Mouse (Mus musculus) spleen, adult 12 weeks (tissue): ENCODE data around the gene Cep89.

Source experiments
- DNase-seq: peaks from one replicate; pipeline ENCODE4 v3.0.0; 2022; ENCODE audit warnings: low spot score

Cep89 gene

DNA sequence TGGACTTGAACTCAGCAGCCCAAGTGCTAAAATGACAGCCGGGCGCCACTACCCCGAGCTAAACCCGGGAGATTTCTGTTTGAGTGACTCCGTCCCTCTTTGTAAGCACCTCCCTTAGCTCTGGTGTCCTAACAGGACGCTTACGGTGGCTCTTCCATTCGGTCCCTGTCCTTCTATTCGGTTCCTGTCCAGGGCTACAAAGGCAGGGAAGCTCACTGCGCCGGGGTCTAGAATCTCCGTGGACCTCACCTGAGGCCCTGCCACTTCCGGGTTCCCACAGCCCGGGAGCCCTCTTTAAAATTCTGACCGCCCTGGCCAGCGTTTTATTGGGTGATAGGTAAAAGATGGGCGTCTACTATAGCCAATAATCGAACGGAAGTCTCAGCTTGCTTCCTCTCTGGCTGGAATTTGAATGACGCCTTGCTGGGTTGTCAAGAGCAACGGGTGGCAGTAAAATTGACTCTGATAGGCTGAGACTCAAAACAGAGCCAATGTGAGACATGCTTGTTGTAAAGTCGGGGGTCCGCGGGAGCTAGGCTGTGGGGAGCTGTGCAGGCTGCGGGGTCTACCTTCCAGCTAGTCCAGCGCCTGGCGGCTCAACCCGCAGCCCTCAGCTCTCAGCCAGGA, at the start of gene Cep89, which contains the start of gene Faap24:
Cep89 (plus strand) TSS at position 494 of the 627 bp plus-strand sequence.
Faap24 (minus strand) TSS at position 295 of the 627 bp plus-strand sequence.
- peak; percentile 90 for DNase-seq

DNA sequence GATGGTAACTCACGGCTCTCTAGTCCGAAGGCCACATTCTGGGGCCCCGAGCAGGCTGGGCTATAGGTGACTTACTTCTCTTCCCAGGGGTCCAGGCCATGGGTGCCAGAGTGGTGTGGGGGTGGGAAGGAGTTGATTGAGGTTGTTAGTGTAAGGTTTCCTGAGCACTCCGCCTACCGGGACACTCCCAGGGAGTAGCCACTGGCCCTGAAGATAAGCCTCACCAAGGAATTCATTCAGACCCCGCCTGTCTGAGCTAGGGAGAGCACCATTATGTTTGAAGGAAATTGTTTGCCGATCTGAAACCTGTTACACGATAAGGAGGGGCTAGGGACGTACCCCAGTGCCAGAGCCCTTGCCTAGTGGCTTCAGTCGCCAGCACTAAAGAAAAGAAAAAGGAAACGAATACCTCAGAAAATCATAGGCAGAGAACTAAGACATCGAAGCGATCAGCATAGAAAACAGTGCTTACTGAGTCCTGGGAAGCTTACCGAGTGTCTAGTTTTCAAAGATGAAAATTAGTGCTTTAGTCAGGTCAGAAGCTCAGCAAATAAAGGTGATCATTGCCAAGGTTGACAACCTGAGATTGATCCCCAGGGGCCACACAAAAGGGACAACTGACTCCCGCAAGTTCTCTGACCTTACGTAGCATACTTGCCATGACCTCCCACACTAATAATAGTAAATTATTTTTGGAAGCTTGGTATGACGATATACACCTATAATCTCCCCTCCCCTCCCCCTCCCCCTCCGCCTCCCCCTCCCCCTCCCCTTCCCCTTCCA, 48.7 kb upstream of the Cep89 start:
- no peak for DNase-seq

DNA sequence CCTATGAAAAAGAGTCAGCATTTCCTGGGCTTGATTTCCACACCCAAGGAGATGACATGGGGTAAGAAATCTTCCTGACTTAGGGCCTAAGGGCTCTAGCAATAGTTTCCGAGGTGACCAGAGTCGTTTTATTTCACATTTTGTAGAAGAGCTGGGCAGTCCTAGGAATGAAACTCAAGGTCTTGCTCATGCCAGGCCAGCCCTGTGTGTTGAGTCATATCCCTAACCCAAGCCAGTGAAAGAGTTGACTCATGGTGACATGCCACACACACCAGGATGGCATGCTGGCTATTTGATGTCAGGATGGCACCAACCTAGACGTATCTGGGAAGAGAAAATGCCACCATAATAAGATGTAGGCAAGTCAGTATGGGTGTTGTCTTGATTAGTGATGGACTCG, 47.8 kb upstream of the Cep89 start:
- DNase-seq: no peak

DNA sequence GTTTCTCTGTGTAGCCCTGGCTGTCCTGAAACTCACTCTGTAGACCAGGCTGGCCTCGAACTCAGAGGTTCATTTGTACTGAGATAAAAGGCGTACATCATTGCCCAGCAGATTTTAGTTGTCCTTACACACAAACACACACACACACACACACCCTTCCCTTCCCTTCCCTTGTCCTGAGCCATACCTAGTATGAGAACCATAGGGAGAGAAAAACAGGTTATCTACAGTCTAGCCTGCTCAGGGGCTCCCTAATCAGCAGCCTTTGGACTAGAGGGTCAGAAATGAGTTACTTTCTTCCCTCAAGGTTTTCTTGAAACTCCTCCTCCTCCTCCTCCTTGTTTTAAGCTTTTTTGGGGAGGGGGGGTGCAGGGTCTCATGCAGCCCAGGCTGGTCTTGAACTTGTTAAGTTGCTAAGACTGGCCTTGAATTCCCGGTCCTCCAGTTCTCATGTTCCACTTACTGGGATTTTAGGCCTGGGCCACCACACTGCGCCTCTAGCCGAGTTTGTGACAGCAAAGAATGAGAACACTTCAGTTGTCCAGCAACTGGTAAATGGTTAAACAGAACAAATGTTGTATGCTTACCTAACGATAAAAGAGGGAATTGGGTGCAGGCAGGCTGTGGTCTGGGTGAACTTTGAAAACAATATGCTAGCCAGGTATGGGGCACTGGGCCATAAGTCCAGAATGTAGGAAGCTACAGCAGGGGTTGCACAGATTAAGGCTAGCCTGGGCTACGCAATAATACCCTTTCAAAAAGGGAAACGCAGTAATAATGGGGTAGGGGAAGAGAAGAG, 46.8 kb upstream of the Cep89 start:
- DNase-seq: no peak

DNA sequence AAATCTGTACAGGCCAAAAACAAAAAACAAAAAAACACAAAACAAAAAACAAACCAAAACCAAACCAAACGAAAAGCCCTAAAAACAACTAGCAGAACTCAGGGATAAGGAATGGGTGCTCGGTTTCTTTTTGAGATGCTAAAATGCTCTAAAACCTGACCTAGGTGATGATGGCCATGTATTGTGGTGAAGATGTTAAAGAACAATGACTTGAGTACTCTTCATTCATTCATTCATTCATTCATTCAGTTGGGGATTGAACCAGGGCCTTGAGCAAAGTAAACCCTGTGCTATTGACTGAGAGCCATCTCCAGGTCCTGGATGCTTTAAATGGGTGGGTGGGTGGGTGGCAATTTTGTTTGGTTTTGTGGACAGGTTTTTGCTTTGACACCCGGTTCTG, 45.7 kb upstream of the Cep89 start:
- DNase-seq: no peak

DNA sequence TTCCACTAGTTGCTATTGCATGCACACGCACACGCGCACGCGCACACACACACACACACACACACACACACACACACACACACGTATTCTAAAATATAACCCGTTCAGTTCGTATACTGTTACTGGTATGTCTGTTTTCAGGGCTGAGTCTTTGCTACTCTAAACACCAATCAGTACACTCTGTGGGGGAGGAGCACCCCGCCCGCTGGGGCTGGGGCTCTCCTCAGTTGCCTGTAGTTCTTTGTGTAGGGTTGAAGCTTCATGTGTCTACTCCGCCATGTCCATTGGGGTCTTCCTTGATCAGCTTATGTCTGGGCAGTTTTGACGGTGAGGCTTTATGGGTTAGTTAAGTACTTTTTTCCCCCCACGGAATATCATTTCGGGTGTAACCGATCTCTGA, 43.5 kb upstream of the Cep89 start:
- DNase-seq: no peak

DNA sequence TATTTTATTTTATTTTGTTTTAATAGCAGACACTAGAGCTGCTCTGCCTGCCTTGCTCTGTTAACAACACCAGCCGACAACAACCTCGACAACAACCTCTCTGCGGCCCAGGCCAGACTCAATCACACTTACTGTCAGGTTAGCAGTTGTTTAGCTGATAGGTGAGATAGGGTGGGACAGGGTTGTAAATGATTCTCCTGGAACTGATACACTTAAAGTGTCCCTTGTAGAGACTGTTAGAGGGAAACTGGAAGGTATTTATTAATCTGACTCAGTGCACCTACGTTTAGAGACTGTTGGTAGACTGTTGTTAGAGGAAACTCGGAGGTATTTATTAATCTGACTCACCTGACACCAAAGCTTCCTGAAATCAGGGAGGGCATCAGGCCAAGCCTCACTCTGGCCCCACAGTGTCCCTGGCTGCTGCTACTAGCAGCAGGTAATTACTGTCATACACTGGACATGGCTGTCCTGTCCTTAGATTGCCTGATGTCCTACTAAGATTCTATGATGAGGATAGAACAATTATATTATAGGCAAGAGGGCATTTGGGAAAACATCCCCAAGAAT, 41.4 kb upstream of the Cep89 start:
- no peak for DNase-seq

DNA sequence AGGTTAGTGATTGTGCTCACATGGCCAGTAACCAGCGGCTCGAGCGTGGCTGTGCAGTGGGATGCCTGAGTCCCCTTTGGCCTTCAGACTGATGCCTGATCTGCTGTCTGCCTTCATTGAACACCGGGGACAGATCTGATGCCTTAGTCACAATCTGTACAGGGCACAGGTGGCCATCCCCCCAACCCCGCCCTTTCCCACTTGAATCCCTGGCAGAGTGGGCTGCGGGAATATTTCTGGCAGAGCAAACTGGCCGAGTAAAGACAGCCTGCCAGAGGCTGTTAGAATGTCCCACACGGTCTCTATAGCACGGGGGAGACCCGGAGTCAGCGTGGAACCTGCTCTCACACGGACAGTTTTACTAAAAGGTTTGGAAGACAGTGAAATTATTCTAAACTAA, 39.2 kb upstream of the Cep89 start:
- no peak for DNase-seq

DNA sequence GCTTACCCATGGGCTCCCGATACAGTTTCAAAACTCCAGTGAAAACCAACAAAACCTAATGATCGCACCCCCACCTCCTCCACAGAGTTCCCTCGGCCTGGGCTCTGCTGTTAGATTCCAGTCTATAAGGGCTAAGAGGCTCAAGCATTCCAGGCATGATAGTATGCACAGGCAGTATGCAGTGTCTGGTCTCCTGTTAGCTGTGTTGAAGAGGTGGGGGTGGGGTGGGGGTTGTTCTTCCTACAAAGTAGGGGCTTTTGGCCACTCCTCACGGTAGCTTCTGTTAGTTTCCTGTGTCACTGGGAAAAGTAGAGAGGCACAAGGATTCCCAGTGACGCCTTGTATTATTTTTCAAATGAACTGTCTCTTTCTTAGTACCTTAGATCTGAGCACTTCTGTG, 34.6 kb upstream of the Cep89 start:
- DNase-seq: no peak

DNA sequence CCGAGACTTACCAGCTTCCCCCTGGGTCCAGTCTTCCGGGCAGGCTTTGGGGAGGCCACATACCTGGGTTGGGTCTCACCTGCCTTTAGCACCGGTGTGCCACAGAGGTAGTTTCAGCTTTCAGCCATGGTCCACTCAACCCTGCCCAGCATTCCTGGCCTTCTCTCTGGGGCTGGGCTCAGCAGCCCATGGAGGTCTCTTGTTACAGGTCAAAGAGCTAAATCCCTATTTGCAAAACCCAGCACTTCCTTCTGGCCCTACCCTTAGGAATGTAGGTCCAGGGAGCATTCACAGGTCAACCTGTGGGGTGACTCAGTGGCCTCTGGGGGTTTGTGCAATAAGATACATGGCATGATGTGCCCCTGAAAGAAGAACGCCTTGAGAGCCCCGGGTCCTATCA, 34.0 kb upstream of the Cep89 start:
- no peak for DNase-seq

DNA sequence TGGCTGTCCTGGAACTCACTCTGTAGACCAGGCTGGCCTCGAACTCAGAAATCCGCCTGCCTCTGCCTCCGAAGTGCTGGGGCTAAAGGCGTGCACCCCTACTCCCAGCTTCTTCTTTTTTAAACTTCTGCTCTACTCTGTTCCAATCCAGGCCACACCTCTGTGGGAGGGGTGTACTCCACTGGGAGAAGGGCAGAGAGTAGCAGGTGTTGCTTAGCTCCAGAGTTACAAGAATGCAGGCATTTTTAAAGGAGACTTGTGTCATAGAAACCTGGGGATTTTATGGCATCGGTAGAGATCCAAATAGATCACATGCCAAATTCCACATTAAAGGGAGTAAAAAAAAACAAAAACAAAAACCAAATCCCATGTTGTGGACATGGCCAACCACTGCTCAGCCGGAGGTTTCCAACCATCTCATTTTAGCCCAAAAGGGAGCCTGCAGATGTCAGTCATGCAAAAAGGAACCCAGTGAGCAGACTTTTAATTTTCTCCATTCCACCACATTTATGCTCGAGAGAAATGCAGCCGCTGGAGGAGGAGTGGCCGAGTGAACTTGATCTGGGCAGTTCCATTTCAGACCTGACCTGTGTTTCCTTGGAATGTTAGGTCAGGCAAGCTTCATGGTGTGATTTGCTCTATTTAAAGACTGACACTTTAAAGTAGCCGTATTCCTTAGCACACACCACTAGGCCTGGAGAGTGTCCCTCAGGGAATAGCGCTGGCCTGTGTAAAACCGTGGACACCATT, 31.5 kb upstream of the Cep89 start:
- DNase-seq: no peak

DNA sequence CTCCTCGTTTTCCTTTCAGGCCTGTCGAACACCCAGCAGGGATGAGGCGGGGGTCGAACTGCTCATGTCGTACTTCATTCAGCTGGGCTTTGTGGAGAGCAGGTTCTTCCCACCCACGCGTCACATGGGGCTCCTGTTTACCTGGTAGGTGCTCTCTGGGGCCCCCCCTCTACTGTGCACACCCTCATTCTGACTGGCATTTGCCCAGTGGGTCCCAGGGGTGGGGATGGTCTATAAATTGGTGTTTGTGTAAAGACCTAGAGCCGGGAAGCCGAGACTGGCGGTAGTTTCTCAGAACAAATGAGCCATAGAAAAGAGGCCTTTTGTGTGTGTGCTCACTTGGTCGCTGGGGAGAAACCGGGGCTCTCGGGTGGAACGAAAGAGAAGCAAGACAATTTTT, 25.7 kb upstream of the Cep89 start:
- DNase-seq: no peak

DNA sequence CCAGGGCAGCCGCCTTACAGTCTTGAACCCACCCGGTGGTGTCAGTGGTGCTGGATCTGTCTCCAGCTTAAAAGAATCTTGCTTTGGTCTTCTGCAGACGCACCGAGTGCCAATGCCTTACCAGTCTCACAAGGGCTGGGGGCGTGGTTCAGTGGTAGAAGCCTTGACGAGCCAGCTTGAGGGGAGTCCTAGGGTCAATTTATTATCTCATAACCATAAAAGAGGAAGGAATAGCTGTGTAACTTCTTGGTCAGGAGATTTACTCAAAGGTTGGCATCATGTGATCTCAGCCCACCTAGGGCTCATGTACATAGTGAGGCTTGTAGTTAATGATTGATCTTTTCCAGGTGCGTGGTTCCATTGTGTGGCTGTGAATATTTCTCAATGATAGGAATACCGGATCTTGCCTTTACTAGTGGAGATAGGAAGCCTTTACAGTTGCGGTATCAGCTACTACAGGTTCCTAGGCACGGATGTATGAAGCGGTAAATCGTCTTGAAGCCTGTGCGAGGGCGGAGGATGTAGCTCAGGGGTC, 24.3 kb upstream of the Cep89 start:
- DNase-seq: no peak

DNA sequence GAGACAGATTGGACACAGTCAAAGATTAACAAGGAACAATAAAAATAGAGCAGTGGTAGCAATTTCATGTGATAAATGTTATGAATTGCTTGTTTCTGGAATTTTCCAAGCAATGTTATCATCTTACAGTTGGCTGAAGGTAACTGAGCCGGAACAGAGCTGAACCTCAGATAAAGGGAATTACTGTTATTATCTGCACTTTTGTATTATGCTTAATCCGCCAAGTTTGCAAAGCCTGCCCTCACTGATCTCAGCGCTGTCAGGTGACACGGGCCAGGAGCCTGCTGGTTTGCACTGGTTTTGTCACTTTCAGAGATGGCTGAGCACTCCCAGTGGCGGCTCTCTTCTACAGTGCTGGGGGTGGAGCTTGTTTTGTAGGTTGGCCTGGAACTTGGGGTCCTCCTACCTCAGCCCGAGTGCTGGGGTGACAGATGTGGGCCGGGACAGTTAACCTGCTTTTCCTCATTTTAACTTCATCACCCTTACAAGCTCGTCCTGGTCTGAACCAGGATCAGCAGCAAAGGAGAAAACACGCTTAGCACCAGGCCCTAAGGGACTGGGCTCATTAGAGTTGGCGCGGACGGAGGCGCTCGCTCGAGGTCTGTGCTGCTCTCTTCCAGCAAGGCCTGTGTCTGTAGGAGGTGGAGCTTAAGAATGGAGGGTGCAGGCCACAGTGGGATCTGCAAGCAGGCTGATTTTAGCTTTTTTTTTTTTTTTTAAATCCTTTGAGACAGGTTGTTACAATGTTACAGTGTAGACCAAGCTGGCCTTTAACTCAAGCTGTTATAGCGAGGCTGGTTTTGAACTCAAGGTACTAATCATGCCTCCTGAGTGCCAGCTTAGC, 23.5 kb upstream of the Cep89 start:
- no peak for DNase-seq

DNA sequence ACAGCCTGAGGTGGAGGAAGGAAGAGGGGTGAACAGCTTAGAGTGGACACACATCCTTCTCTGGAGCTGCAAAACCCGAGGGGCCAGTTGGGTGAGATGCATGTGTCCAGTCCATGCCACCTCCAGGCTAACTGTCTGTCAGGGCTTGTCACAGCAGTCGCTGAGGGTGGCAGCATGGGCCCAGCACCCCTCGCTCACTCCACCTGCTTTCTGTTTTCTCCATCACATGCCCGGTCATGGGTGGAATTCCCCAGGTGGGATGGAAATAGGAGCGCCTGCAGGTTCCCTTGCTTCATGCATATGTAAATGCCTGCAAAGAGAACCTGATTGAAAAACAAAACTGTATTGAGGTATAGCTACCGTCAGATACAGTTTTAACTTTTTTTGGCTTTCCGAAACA, 22.6 kb upstream of the Cep89 start:
- DNase-seq: no peak

DNA sequence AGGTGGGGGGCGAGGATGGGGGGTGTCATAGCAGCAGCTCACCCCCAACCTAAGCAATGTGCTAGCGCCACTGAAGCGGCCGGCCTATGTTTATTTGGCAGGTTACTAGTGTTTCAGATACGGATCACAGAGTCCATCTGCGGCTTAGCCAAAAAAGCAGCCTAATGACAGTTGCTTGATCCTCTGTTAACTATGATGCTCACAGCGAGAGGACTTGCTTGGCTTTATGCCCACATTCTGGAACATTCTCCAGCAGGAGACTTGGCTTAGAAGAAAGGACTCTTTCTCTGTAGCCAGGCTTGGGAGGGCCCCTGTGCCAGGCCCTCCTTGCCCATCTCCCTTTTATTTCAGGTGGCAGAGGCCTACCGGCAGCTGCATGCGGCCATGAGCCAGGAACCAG, 20.2 kb upstream of the Cep89 start:
- DNase-seq: no peak

DNA sequence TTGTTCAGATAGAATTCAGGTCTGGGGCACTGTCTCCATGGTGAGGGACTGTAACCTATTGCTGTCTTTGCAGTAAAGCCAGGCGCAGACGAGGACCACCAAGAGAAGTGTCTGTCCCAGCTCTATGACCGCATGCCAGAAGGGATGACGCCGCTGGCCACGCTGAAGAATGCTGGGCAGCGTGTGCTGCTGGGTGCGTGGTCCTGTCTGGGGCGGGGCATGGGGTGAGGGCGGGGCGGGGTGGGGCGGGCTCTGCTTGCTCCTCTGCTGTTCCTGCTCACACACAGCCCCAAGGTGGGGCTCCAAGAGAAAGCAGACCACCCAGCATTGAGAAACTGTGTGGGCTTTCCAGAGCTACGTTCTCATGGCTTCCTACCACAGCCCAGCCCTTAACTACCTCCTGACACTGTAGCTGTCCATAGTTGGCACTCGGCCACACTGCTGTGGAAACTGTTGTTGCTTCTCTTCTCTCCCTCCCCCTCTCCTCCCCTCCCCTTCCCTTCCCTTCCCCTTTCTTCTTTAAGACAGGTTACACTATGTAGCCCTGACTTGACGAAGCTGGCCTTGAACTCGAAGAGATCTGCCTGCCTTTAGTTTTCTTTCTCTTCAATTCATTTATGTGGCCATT, 17.2 kb upstream of the Cep89 start:
- DNase-seq: no peak

DNA sequence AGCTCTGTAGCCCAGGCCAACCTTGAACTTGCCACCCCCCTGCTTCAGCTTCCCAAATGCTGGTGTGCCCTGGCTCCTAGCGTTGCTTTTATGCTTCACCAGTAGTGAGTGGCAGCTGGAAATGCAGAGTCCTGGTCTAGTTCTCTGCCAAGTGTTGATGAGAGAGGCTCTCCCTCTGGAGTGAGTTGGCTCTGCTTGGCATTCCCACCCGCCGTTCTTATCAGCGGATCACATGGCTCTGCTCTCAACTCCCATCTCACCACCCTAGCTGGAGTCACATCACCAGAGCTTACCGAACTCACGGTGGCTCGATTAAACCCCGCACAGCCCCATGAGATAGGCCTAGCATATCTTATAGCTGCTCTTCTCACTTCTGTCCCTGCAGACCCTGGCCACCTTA, 16.5 kb upstream of the Cep89 start:
- no peak for DNase-seq

DNA sequence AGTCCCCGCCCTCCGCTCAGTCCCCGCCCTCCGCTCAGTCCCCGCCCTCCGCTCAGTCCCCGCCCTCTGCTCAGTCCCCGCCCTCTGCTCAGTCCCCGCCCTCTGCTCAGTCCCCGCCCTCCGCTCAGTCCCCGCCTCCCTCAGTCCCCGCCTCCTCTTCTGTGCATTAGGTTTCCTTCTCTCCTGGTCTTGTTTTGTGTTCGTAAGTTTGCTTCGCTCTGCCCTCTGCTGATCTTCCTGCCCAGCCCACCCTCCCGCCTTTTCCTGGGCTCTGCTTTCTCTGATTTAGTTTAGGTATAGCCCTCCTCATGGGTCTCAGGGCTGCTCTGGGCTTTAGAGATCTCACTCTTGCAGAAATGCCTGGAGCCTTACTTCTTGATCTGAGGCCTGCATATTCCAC, 15.0 kb upstream of the Cep89 start:
- no peak for DNase-seq

DNA sequence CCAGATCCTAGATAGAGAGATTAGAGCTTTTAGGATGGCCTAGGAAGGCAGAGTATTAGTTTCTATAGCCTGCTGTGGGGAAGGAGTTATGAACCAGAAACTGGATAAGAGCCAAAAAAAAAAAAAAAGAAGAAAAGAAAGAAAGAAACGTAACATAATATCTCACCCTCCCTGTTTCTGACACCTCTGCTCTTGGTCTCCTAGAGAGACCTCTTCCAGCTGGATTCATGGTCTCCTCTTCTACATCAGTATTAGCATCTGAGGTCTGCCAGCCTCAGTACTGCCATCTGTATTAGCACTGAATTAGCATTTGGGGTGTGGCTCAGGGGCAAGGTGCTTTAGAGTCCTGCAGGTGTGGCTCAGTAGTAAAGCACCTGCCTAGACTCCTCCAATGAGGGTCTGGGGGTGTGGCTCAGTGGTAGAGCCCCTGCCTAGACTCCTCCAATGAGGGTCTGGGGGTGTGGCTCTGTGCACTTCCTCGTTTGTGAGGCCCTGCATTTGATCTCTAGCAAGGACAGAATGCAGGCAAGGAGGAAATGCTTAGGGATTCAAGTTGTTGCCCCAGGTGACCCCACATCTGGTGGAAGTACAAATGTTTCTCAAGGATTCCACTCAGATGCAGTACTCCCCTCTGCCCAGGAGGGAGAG, 14.0 kb upstream of the Cep89 start:
- DNase-seq: no peak
